Mouse (Mus musculus) ovary, postnatal 36 days (tissue): ENCODE results near the gene Gm20826.
"Not testable (repeated sequence)": the region's sequence is repeated elsewhere in the genome, so short reads cannot be mapped to it uniquely, and the experiment has no call there.

Source experiments
- DNase-seq: peaks from one replicate; pipeline ENCODE4 v3.0.0; 2022; ENCODE audit warnings: low spot score, mixed read lengths

Gene Gm20826

GRCm38 (mm10) chrY:7638389-7638788 is at the start of gene Gm20826:
Gene Gm20826 (minus strand): TSS chrY:7638489.
- not testable (repeated sequence) for DNase-seq
